Mouse (Mus musculus): Measurements from ENCODE around the gene Sycp2l. TPM values are rescaled to one million over a fixed set of nuclear protein-coding genes. Genes with fewer than 3 reads are reported as not detected.
A peak's percentile ranks its signal among the peaks of the same experiment; 100 is the strongest.

Sycp2l gene
- polyA plus RNA-seq (2014; fragmentation: Nextera tagmentation; extraction: Ambion mirVana), result not detected in 2 replicates

DNA sequence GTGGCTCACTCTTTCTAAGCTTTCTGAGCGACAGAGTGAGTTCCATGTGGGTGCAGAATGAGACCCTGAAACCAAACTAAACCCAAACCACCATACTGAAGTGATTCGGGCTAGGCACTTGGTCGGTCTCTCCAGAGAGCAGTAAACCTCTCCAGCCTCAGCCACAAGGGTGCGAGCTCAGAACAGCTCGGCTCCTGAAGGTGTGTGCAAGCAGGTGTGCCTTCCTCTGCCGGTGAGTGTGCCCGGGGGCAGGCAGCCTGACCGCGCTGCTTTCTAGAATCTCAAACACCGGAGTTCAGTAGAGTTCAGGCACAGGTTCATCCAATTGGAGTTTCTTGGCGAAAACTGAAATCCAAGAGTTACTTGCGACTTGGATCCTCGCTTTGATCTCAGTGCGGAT, at the start of gene Sycp2l:
TSS of gene Sycp2l (plus strand) at position 368 of the 400 bp plus-strand sequence.
- H3K27ac ChIP-seq (ENCODE audit: low read depth, low read length), result no peak within 1 kb of the TSS
- no peaks in the 10 kb centered on the region for H3K9me3 ChIP-seq (ENCODE audit: control insufficient read depth, low read length)
- no peak for ATAC-seq (ENCODE audit: low FRiP score, low TSS enrichment)
- no peaks in the 10 kb centered on the region; the same call in 1 of the 2 replicates for H3K27me3 ChIP-seq (ENCODE audit: control insufficient read depth, insufficient read depth, low read length)
- H3K4me2 ChIP-seq (replicated peaks; ENCODE audit: low read depth, low read length), result peak within 1 kb of the TSS; percentile 41
- no peaks in the 10 kb centered on the region for H3K4me1 ChIP-seq (ENCODE audit: control insufficient read depth, insufficient read depth, low read length)
- WGBS, result 25% methylated on average over 14 of the region's 14 CpGs
- no peak within 1 kb of the TSS for H3K9ac ChIP-seq (ENCODE audit: low read depth, low read length)
- peak within 1 kb of the TSS; percentile 12 for H3K4me3 ChIP-seq (ENCODE audit: low read length)
- H3K36me3 ChIP-seq (ENCODE audit: control insufficient read depth, insufficient read depth, low read length), result no peaks in the 10 kb centered on the region

DNA sequence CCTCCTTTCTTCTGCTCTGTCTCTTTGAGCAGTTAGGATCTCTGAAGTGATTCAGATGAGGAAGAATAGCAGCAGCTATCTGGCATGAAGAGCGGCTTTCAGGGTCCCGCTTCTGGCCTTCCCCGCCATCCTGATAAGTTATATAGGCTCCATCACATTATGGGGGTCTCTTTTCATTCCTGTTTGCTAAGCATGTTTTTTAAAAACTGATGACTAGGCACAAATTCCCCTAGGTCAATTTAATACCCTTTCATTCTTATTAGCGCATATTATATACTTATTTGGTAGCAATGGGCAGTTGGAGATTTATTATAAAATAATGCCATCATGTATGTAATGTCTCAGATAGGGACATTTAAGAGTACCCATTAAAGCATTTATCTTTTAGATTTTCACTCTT, 46.5 kb upstream of the Sycp2l start:
- no peak overlapping the region for H3K27ac ChIP-seq (ENCODE audit: low read depth, low read length)
- H3K27me3 ChIP-seq (ENCODE audit: control insufficient read depth, insufficient read depth, low read length), result no peaks in the 10 kb centered on the region
- no peaks in the 10 kb centered on the region for H3K9me3 ChIP-seq (ENCODE audit: control insufficient read depth, low read length)
- no peaks in the 10 kb centered on the region for H3K36me3 ChIP-seq (ENCODE audit: control insufficient read depth, insufficient read depth, low read length)
- no peak overlapping the region for H3K4me2 ChIP-seq (replicated peaks; ENCODE audit: low read depth, low read length)
- 98% methylated on average over 4 of the region's 4 CpGs for WGBS
- H3K4me3 ChIP-seq (ENCODE audit: low read length), result no peak overlapping the region
- no peak overlapping the region for H3K9ac ChIP-seq (ENCODE audit: low read depth, low read length)
- no peaks in the 10 kb centered on the region for H3K4me1 ChIP-seq (ENCODE audit: control insufficient read depth, insufficient read depth, low read length)
- no peak for ATAC-seq (ENCODE audit: low FRiP score, low TSS enrichment)

DNA sequence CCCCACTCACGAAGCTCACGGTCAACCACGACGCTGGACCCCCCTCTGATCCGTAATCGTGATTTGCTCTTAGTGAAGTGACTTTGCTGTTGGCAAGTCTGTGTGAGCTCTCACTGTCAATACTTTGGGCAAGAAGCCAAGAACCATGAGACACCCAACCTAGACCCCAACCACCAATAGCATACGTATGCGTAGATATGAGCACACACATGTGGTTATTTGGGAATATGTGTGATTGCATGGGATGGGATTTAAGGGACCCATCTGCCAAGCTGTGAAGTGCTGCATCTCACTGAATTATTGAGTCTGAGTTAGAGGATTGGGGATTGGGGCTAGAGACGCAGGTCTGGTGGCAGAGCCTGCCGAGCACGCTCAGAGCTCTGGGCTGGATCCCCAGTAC, 42.5 kb upstream of the Sycp2l start:
- H3K27ac ChIP-seq (ENCODE audit: low read depth, low read length), result no peak overlapping the region
- 94% methylated on average over 11 of the region's 11 CpGs for WGBS
- no peaks in the 10 kb centered on the region for H3K9me3 ChIP-seq (ENCODE audit: control insufficient read depth, low read length)
- H3K4me2 ChIP-seq (replicated peaks; ENCODE audit: low read depth, low read length), result no peak overlapping the region
- H3K27me3 ChIP-seq (ENCODE audit: control insufficient read depth, insufficient read depth, low read length), result no peaks in the 10 kb centered on the region
- no peak overlapping the region for H3K9ac ChIP-seq (ENCODE audit: low read depth, low read length)
- no peaks in the 10 kb centered on the region for H3K4me1 ChIP-seq (ENCODE audit: control insufficient read depth, insufficient read depth, low read length)
- no peaks in the 10 kb centered on the region for H3K36me3 ChIP-seq (ENCODE audit: control insufficient read depth, insufficient read depth, low read length)
- ATAC-seq (ENCODE audit: low FRiP score, low TSS enrichment), result no peak
- no peak overlapping the region for H3K4me3 ChIP-seq (ENCODE audit: low read length)

DNA sequence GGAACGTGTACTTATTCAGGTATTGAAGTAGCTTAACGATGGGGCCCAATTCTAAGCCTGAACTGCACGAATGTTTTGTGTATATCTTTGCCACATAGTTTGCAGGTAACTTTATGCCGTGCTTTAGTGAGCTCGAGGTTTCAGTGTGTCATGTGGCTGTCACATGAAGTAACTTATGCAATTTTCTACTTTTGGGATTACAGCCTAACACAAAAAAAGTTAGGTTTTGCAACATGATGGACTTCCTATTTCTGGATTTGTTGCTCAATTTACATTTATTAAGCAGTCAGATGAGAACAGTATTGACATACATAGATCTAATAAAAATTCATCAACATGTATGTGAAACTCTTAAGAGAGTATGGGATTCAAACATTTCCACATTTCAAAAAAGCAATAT, 40.3 kb upstream of the Sycp2l start:
- WGBS, result 86% methylated on average over 5 of the region's 5 CpGs
- no peak overlapping the region for H3K27ac ChIP-seq (ENCODE audit: low read depth, low read length)
- ATAC-seq (ENCODE audit: low FRiP score, low TSS enrichment), result no peak

DNA sequence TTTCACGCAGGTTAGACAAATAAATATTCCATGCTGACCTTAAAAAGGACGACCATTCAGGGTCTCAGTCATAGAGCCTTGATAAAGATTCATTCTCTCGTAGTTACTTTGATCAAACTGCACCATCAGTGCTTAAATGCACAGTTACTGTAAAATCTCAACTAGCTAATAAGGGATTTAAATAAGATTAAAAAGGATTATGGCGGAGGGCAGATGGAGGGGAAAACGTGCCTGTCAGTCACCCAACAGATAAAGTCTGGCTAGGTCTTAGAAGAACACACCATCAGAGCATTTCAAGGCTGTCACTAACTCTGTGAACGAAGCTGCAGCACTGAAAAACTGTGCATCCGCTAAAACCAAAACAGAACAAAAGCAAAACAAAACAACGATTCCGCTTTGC, 36.2 kb upstream of the Sycp2l start:
- WGBS, result 64% methylated on average over 9 of the region's 9 CpGs
- Histone ChIP-seq H3K9ac (ENCODE audit: low read depth, low read length) (no peak overlapping the region), H3K4me3 (ENCODE audit: low read length) (no peak overlapping the region), H3K27ac (ENCODE audit: low read depth, low read length) (no peak overlapping the region), H3K9me3 (ENCODE audit: control insufficient read depth, low read length) (no peaks in the 10 kb centered on the region), H3K4me2 (replicated peaks; ENCODE audit: low read depth, low read length) (no peak overlapping the region), H3K4me1 (ENCODE audit: control insufficient read depth, insufficient read depth, low read length) (no peaks in the 10 kb centered on the region), H3K27me3 (ENCODE audit: control insufficient read depth, insufficient read depth, low read length) (peaks cover 9% of the 10 kb centered on the region), H3K36me3 (ENCODE audit: control insufficient read depth, insufficient read depth, low read length) (no peaks in the 10 kb centered on the region)
- ATAC-seq (ENCODE audit: low FRiP score, low TSS enrichment), result no peak

More for the DNA sequence above, 40.3 kb upstream of the Sycp2l start:
- no peak overlapping the region for H3K4me2 ChIP-seq (replicated peaks; ENCODE audit: low read depth, low read length)
- peaks cover 5% of the 10 kb centered on the region for H3K27me3 ChIP-seq (ENCODE audit: control insufficient read depth, insufficient read depth, low read length)
- no peak overlapping the region for H3K4me3 ChIP-seq (ENCODE audit: low read length)
- H3K9ac ChIP-seq (ENCODE audit: low read depth, low read length), result no peak overlapping the region
- no peaks in the 10 kb centered on the region for H3K4me1 ChIP-seq (ENCODE audit: control insufficient read depth, insufficient read depth, low read length)
- H3K36me3 ChIP-seq (ENCODE audit: control insufficient read depth, insufficient read depth, low read length), result no peaks in the 10 kb centered on the region
- no peaks in the 10 kb centered on the region for H3K9me3 ChIP-seq (ENCODE audit: control insufficient read depth, low read length)

DNA sequence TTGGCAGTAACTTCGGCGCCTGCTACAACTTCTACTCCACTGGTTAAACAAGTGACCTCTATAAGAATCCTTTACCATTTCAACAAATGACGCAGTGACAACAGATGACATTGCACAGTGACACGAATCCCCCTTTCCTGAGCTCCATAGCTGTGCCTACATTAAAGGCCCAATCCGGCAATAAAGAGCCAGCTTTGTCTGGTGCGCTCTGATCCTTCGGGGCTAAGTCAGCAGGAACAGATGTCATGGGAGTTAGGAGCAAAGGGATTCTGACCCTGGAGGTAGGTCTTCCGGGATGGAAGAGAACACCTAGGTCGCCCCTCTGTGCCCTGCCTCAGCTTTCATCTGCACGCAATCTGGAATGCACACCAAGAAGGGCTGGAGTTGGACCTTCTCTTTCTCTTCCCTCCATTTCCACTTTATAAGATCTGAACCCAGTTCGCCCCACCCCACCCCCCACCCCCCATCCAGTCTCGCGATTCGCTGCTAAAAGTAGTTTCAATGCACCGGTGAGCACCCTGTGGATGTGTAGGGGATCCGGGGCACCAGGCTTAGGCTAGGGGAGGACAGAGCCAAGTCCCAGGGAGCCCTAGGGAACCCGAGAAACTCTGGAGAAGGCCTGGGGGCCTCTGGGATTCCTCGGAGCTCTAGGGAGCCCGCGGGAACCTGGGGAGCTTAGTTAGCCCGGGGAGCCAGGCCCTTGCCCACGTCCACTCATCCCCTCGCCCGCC, 35.3 kb upstream of the Sycp2l start:
- H3K36me3 ChIP-seq (ENCODE audit: control insufficient read depth, insufficient read depth, low read length), result no peaks in the 10 kb centered on the region
- peak overlapping the region; percentile 50 for H3K4me3 ChIP-seq (ENCODE audit: low read length)
- H3K4me1 ChIP-seq (ENCODE audit: control insufficient read depth, insufficient read depth, low read length), result no peaks in the 10 kb centered on the region
- no peaks in the 10 kb centered on the region for H3K9me3 ChIP-seq (ENCODE audit: control insufficient read depth, low read length)
- 5% methylated on average over 24 of the region's 24 CpGs for WGBS
- peak overlapping the region; percentile 74 for H3K4me2 ChIP-seq (replicated peaks; ENCODE audit: low read depth, low read length)
- no peak overlapping the region for H3K27ac ChIP-seq (ENCODE audit: low read depth, low read length)
- H3K27me3 ChIP-seq (ENCODE audit: control insufficient read depth, insufficient read depth, low read length), result peaks cover 9% of the 10 kb centered on the region
- ATAC-seq (ENCODE audit: low FRiP score, low TSS enrichment), result peak; percentile 56
- H3K9ac ChIP-seq (ENCODE audit: low read depth, low read length), result peak overlapping the region; percentile 44; the same call in 1 of the 2 replicates

DNA sequence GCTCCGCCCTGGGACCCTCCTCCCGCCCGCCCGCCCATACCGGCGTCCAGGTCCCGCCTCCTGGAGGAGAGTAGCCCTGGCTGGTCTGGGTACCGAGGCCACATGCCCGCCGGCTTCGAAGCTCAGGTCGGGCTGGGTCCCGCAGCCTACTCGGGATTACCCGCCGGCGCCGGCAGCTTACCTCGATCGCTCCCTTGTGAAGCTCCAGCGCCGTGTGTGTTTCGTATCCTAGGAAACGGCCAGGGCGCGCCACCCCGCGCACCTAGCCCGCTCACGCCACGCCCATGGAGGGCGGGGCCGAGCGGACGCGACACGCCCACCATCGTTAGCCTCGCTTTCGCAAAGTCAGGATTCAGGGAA, 34.7 kb upstream of the Sycp2l start, which contains the start of gene Mak:
TSS of gene Mak (minus strand) at position 286 of the 360 bp plus-strand sequence.
- WGBS, result under 1% methylated on average over 40 of the region's 40 CpGs
- Histone ChIP-seq H3K27ac (ENCODE audit: low read depth, low read length) (no peak within 1 kb of the TSS), H3K9ac (ENCODE audit: low read depth, low read length) (peak within 1 kb of the TSS; percentile 44; the same call in 1 of the 2 replicates), H3K4me1 (ENCODE audit: control insufficient read depth, insufficient read depth, low read length) (no peaks in the 10 kb centered on the region), H3K4me3 (ENCODE audit: low read length) (peak within 1 kb of the TSS; percentile 50), H3K9me3 (ENCODE audit: control insufficient read depth, low read length) (no peaks in the 10 kb centered on the region), H3K27me3 (ENCODE audit: control insufficient read depth, insufficient read depth, low read length) (peaks cover 9% of the 10 kb centered on the region), H3K36me3 (ENCODE audit: control insufficient read depth, insufficient read depth, low read length) (no peaks in the 10 kb centered on the region), H3K4me2 (replicated peaks; ENCODE audit: low read depth, low read length) (peak within 1 kb of the TSS; percentile 74)
- peak; percentile 90 for ATAC-seq (ENCODE audit: low FRiP score, low TSS enrichment)

DNA sequence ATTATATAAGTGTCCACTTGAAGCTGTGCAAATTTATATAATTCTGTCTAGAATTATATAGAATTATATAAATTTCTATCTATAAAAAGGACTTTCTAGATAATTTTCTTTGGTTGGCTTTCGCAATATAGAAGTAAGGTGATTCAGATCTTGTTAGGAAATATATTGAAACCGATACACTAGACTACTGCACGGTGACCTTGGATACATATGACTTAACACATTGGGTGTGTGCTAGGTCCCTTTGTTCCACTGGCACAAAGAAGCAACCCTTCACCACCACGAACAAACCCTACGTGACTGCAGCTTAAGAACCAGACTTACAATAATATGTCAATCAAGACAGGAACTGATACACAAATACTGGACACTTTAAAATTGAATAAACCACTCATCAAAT, 34.2 kb upstream of the Sycp2l start:
- Histone ChIP-seq H3K27ac (ENCODE audit: low read depth, low read length) (no peak overlapping the region), H3K27me3 (ENCODE audit: control insufficient read depth, insufficient read depth, low read length) (peaks cover 9% of the 10 kb centered on the region)
- 71% methylated on average over 5 of the region's 5 CpGs for WGBS

DNA sequence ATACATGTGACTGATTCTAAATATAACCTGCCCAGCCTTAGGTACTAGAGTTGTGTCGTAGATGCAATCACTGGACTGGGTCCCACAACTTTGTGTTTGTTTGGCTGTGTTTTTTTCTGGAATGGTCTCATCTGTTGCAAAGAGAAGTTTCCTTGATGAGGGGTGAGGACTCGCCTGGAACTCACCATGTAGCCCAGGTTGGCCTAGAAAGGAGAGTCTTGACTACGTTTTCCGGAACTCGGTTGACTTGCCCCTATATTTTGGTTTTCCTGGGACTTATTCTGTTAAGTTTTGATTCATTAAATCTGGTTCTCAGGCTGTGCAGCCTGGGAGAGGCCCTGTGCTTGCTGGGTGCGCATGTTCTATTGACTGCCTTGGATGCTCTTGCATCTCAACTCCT, 33.4 kb upstream of the Sycp2l start:
- no peak for ATAC-seq (ENCODE audit: low FRiP score, low TSS enrichment)
- no peaks in the 10 kb centered on the region for H3K36me3 ChIP-seq (ENCODE audit: control insufficient read depth, insufficient read depth, low read length)
- WGBS, result 90% methylated on average over 6 of the region's 6 CpGs
- peaks cover 9% of the 10 kb centered on the region for H3K27me3 ChIP-seq (ENCODE audit: control insufficient read depth, insufficient read depth, low read length)
- no peak overlapping the region for H3K27ac ChIP-seq (ENCODE audit: low read depth, low read length)
- H3K9ac ChIP-seq (ENCODE audit: low read depth, low read length), result no peak overlapping the region
- H3K4me1 ChIP-seq (ENCODE audit: control insufficient read depth, insufficient read depth, low read length), result no peaks in the 10 kb centered on the region
- no peak overlapping the region for H3K4me3 ChIP-seq (ENCODE audit: low read length)
- H3K4me2 ChIP-seq (replicated peaks; ENCODE audit: low read depth, low read length), result no peak overlapping the region
- H3K9me3 ChIP-seq (ENCODE audit: control insufficient read depth, low read length), result no peaks in the 10 kb centered on the region

More for the DNA sequence above, 34.2 kb upstream of the Sycp2l start:
- Histone ChIP-seq H3K9ac (ENCODE audit: low read depth, low read length) (no peak overlapping the region), H3K4me2 (replicated peaks; ENCODE audit: low read depth, low read length) (peak overlapping the region; percentile 74; the same call in 1 of the 2 replicates), H3K36me3 (ENCODE audit: control insufficient read depth, insufficient read depth, low read length) (no peaks in the 10 kb centered on the region), H3K4me1 (ENCODE audit: control insufficient read depth, insufficient read depth, low read length) (no peaks in the 10 kb centered on the region), H3K9me3 (ENCODE audit: control insufficient read depth, low read length) (no peaks in the 10 kb centered on the region), H3K4me3 (ENCODE audit: low read length) (no peak overlapping the region)
- ATAC-seq (ENCODE audit: low FRiP score, low TSS enrichment), result no peak
